Mouse (Mus musculus) A20 (cell line): ENCODE measurements around the gene Haus5.

Experiments
- DNase-seq: peaks from one replicate; pipeline ENCODE4 v3.0.0-alpha.2; 2011; ENCODE audit warnings: low read depth, low spot score

The Haus5 gene

DNA sequence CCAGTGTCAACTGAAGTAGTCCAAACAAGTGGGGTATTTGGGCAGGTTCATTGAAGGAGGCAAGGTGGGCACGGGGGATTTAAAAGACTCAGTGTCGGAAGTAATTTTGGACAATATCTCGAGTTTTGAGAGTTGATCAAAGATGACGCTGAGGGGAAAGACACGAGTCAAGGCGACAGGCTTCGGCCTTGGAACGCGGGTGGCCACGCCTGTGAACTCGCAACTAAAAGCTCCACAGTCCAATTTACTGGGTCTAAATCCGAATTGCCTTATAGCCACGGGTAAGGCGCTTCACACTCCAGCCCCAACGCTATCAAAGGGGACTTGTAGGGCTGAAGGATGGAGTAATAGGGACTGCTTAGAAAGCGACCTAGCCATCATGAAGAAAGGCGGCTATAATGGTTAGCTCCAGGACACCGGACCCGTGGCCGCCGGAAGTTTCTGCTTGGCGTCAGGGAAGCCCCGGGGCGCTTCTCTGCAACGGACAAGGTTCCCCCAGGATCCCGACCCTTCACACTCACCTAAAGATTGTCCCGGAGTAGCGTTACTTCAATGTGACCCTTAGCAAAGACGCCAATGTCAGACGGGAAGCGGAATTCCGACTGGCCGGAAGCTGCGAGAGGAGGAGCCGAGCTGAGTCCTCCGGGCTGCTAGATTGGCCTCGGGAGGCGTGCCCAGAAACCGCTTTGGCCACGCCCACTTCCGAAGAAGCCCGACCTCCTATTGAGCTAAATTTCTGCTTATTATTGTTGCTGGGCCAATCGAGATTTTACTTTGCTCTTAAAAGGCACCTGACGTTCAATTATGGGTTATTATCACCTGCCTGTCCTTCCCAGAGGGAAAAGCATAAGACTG, 39.0 kb downstream of the Haus5 start, which contains the start of gene Cox6b1:
Cox6b1 (minus strand) TSS at position 622 of the 855 bp plus-strand sequence.
- DNase-seq = peak; percentile 91

GRCm38 (mm10) chr7:30619202-30619601, 45.6 kb downstream of the Haus5 start:
- DNase-seq = peak; percentile 47

GRCm38 (mm10) chr7:30618658-30619057, 46.1 kb downstream of the Haus5 start:
- DNase-seq = no peak

GRCm38 (mm10) chr7:30615049-30615760, 49.6 kb downstream of the Haus5 start:
- no peak for DNase-seq

- DNase-seq = peak; percentile 72
These were observed 50.3 kb downstream of the Haus5 start for GRCm38 (mm10) chr7:30614454-30614853.

DNA sequence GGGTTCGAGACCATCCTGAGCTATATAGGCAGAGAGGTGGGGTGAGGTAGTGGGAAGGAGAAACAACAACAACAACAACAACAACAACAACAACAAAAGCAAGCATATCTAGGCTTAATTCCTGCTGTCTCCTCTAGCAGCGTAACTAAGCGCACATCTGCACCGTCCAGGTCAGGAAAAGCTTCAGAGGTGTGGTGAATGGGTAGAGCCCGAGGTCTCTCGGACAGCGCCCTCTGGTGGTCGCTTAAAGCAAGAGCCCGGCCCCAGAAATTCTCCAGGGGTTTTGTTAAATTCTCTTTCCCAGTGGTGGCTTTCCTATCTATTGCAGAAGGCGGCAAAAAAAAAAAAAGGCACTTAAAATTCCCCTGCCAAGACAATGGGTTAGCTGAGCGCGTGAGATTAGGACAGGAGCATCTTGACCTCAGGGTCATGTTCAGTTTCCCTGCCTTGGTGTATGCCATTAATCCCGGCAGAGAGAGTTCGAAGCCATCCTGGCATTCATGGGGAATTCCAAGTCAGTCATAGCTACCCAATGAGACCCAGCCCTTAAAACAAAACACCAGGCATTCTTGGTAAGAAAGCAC, 51.2 kb downstream of the Haus5 start:
- peak; percentile 76 for DNase-seq

GRCm38 (mm10) chr7:30612654-30613402, 52.0 kb downstream of the Haus5 start, which contains the start of gene Upk1a:
TSS of gene Upk1a (minus strand) at chr7:30612847.
- no peak for DNase-seq

- no peak for DNase-seq
These were observed 54.8 kb downstream of the Haus5 start for GRCm38 (mm10) chr7:30610043-30610442.

- DNase-seq = peak; percentile 88
These were observed 56.3 kb downstream of the Haus5 start for GRCm38 (mm10) chr7:30608476-30608875.

DNA sequence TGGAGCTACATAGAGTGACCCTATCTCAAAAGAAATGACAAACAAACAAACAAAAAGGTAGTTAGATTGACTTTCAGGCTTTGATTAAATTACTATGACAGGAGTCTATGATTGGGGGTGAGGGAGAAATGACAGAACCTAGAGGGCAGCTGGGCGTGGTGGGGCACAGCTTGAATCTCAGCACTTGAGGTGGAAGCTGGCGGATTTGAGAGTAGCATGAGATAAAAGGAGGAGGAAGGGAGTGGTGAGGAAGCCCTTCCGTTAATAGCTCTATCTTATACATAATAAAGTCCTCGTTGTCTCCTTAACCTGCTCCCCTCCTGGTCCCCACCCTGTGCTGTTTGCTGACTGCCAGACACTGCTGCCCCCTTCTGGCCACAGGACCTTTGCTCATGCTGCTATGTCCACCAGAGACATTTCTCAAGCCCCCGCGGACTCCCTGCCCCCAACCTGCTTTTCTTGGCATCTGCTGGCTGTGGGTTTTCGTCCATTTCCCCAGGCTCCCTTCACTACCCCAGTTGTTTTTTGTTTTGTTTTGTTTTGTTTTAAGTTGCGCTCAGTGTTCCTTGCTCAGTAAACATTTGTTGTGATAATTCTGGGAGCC, 57.0 kb downstream of the Haus5 start:
- peak; percentile 90 for DNase-seq

- DNase-seq = no peak
These were observed 59.9 kb downstream of the Haus5 start for GRCm38 (mm10) chr7:30604944-30605343.

- DNase-seq = no peak
These were observed 60.4 kb downstream of the Haus5 start for GRCm38 (mm10) chr7:30604424-30604823.
